Mouse (Mus musculus) cerebellum, adult 11-12 months (tissue): Measurements from ENCODE around the gene Csde1.

Experiments used
- DNase-seq: peaks from one replicate; pipeline ENCODE4 v3.0.0; 2022

Csde1 gene

GRCm38 (mm10) chr3:103020249-103020942, at the start of gene Csde1:
Csde1 (plus strand) TSS chr3:103020426.
- peak; percentile 98 for DNase-seq

- no peak for DNase-seq
These were observed 49.7 kb upstream of the Csde1 start for GRCm38 (mm10) chr3:102970508-102970907.

GRCm38 (mm10) chr3:102976906-102977305, 43.3 kb upstream of the Csde1 start:
- DNase-seq = no peak

GRCm38 (mm10) chr3:102979550-102980348, 40.5 kb upstream of the Csde1 start:
- DNase-seq = no peak

GRCm38 (mm10) chr3:102980349-102980736, 39.9 kb upstream of the Csde1 start:
- no peak for DNase-seq

- DNase-seq = no peak
These were observed 29.2 kb upstream of the Csde1 start for GRCm38 (mm10) chr3:102991041-102991440.

- DNase-seq = no peak
These were observed 27.3 kb upstream of the Csde1 start for GRCm38 (mm10) chr3:102992936-102993335.

- no peak for DNase-seq
These were observed 25.0 kb upstream of the Csde1 start for GRCm38 (mm10) chr3:102995233-102995604.

GRCm38 (mm10) chr3:102995605-102996321, 24.5 kb upstream of the Csde1 start, which contains the start of gene Sike1:
Sike1 (plus strand) TSS chr3:102995708.
- peak; percentile 93 for DNase-seq

- DNase-seq = no peak
These were observed 23.2 kb upstream of the Csde1 start for GRCm38 (mm10) chr3:102997036-102997435.

GRCm38 (mm10) chr3:102997591-102997990, 22.6 kb upstream of the Csde1 start:
- DNase-seq = no peak

GRCm38 (mm10) chr3:103001595-103001994, 18.6 kb upstream of the Csde1 start:
- DNase-seq = no peak

- no peak for DNase-seq
These were observed 2.9 kb upstream of the Csde1 start for GRCm38 (mm10) chr3:103017350-103017749.

- DNase-seq = peak; percentile 44
These were observed 764 bp upstream of the Csde1 start for GRCm38 (mm10) chr3:103019462-103019861.

- DNase-seq = peak; percentile 87
These were observed 865 bp downstream of the Csde1 start for GRCm38 (mm10) chr3:103020943-103021638.

GRCm38 (mm10) chr3:103026174-103026573, 5.9 kb downstream of the Csde1 start:
- DNase-seq = no peak

- no peak for DNase-seq
These were observed 20.1 kb downstream of the Csde1 start for GRCm38 (mm10) chr3:103040285-103040684.

GRCm38 (mm10) chr3:103040861-103041379, 20.7 kb downstream of the Csde1 start:
- no peak for DNase-seq

- no peak for DNase-seq
These were observed 35.9 kb downstream of the Csde1 start for GRCm38 (mm10) chr3:103056016-103056595.

- peak; percentile 22 for DNase-seq
These were observed 37.5 kb downstream of the Csde1 start for GRCm38 (mm10) chr3:103057752-103058151.

- peak; percentile 83 for DNase-seq
These were observed 38.3 kb downstream of the Csde1 start, which contains the start of gene Nras for GRCm38 (mm10) chr3:103058207-103059157. Nras (plus strand) TSS chr3:103058285.
